Mouse (Mus musculus) pancreas, adult 10 weeks (tissue): Measurements from ENCODE around the gene Atrnl1. TPM values are rescaled to one million over a fixed set of nuclear protein-coding genes. Genes with fewer than 3 reads are reported as not detected.

Experiments
- polyA plus RNA-seq: library from polyadenylated mRNA; stranded (reverse); fragments of 350-450 nt; fragmentation: Illumina TruSeq; extraction: RNeasy Lipid Tissue Mini Kit (QIAGEN cat#74804); gene quantifications from one replicate; pipeline ENCODE4 v1.2.3, GENCODE M21; 2015; ENCODE audit warnings: low read depth, low replicate concordance; ENCODE audit not compliant: insufficient read depth

Atrnl1 gene
- polyA plus RNA-seq = 3.4 TPM

GRCm38 (mm10) chr19:57610476-57611261, at the start of gene Atrnl1:
Gene Atrnl1, plus strand, starts transcription at chr19:57611034.

Other genes starting within 250 kb of the Atrnl1 start
- gene Trub1, start 158.1 kb upstream of the Atrnl1 start, polyA plus RNA-seq = 2.5 TPM